Mouse (Mus musculus) lung, embryonic 14.5 days (tissue): ENCODE measurements around the gene Tbc1d17. TPM values are rescaled to one million over a fixed set of nuclear protein-coding genes. Genes with fewer than 3 reads are reported as not detected.

Source experiments
- ATAC-seq: fragments of 200-750 bp; cut with Nextera tagmentation; 2 replicates; pipeline ENCODE4 v1.8.0; 2017; ENCODE audit warnings: mild to moderate bottlenecking, moderate TSS enrichment, moderate library complexity; ENCODE audit not compliant: insufficient read depth
- DNase-seq: peaks from one replicate; pipeline ENCODE4 v3.0.0-alpha.2; 2015
- H3K27ac ChIP-seq: fragments of 300-500 bp; sonication (generic); 2 replicates; pipeline ENCODE4 v1.5.1; 2014; ENCODE audit warnings: low read depth, mild to moderate bottlenecking, moderate library complexity
- H3K27me3 ChIP-seq: fragments of 300-500 bp; sonication (generic); 2 replicates; pipeline ENCODE4 v1.6.1; 2014; ENCODE audit warnings: low read length, control low read depth; ENCODE audit not compliant: insufficient read depth
- H3K36me3 ChIP-seq: fragments of 300-500 bp; sonication (generic); 2 replicates; pipeline ENCODE4 v1.6.1; 2014; ENCODE audit warnings: control low read depth; ENCODE audit not compliant: insufficient read depth
- H3K4me1 ChIP-seq: fragments of 300-500 bp; sonication (generic); 2 replicates; pipeline ENCODE4 v1.6.1; 2014; ENCODE audit warnings: antibody characterized with exemption, control low read depth; ENCODE audit not compliant: insufficient read depth
- H3K4me2 ChIP-seq: fragments of 300-500 bp; sonication (generic); 2 replicates; pipeline ENCODE4 v1.6.1; 2014; ENCODE audit warnings: mild to moderate bottlenecking
- H3K4me3 ChIP-seq: fragments of 300-500 bp; sonication (generic); 2 replicates; pipeline ENCODE4 v1.5.1; 2014; ENCODE audit warnings: low read depth, low read length
- H3K9ac ChIP-seq: fragments of 300-500 bp; sonication (generic); 2 replicates; pipeline ENCODE4 v1.6.1; 2014
- H3K9me3 ChIP-seq: fragments of 300-500 bp; sonication (generic); 2 replicates; pipeline ENCODE4 v1.6.1; 2016; ENCODE audit warnings: low read depth, low read length, control low read depth
- CTCF ChIP-seq: IDR thresholded peaks from 2 replicates; pipeline ENCODE4 v1.5.1; 2016; ENCODE audit warnings: antibody characterized with exemption, low read depth
- WGBS: fragments of 180-500 bp; shearing (Covaris S2); extraction: QIAGEN DNeasy Blood & Tissue Kit; methylation state at CpG from one replicate; pipeline ENCODE4 v1.1.7; 2014; 5-methylcytosine and 5-hydroxymethylcytosine counted together
- microRNA counts: library from miRNA; unstranded; fragments of <30 nt; microRNA quantifications from one replicate; lab custom pipeline; 2016
- microRNA-seq: library from miRNA; unstranded; fragments of <30 nt; microRNA quantifications from one replicate; pipeline ENCODE4, GENCODE M21; 2016; ENCODE audit warnings: borderline number of aligned reads
- polyA plus RNA-seq: library from polyadenylated mRNA; unstranded; fragments of >200 nt; fragmentation: Nextera tagmentation; extraction: Ambion mirVana; gene quantifications from 2 replicates; pipeline ENCODE4 v1.2.1, GENCODE M21; 2014

Tbc1d17 gene
- polyA plus RNA-seq, 1 experiment from 2014 or later: 73.7 TPM

GRCm38 (mm10) chr7:44789531-44789930, 59.3 kb downstream of the Tbc1d17 start:
- no peaks in the 10 kb centered on the region for H3K36me3 ChIP-seq
- no peak overlapping the region for H3K4me2 ChIP-seq
- H3K4me1 ChIP-seq: no peaks in the 10 kb centered on the region
- 51% methylated on average over 3 of the region's 3 CpGs for WGBS
- H3K9ac ChIP-seq: no peak overlapping the region
- TF ChIP-seq CTCF: no peak
- no peak overlapping the region for H3K27ac ChIP-seq
- no peak overlapping the region for H3K4me3 ChIP-seq
- H3K27me3 ChIP-seq: no peaks in the 10 kb centered on the region
- ATAC-seq: no peak
- H3K9me3 ChIP-seq: no peaks in the 10 kb centered on the region
- no peak for DNase-seq

MicroRNAs encoded within 50 kb of the gene (microRNA counts, 519-probe panel; counts per million panel counts)
- 30.5 counts per million for microRNA mmu-miR-707 (lab: Ali Mortazavi, UCI)

Small RNAs within 50 kb of the gene (microRNA-seq; reads per million reads assigned to microRNA genes)
- not detected for gene Mir707

Other genes starting within 250 kb of the Tbc1d17 start
- gene Myh14, start 178.2 kb downstream of the Tbc1d17 start, polyA plus RNA-seq: 33.6 and 37.3 TPM in 2 replicates
- gene Izumo2, start 140.3 kb downstream of the Tbc1d17 start, polyA plus RNA-seq: not detected in 2 replicates
- gene Vrk3, start 100.7 kb downstream of the Tbc1d17 start, polyA plus RNA-seq: 34.7 and 36.3 TPM in 2 replicates
- gene Zfp473, start 98.0 kb downstream of the Tbc1d17 start, polyA plus RNA-seq: 0.92 and 2.3 TPM in 2 replicates
- gene Nup62, start 33.0 kb downstream of the Tbc1d17 start, polyA plus RNA-seq: 65.8 and 68.9 TPM in 2 replicates
- 0.93 and 1.5 TPM in 2 replicates for gene Il4i1, start 32.7 kb downstream of the Tbc1d17 start, polyA plus RNA-seq
- gene Atf5, start 32.4 kb downstream of the Tbc1d17 start, polyA plus RNA-seq: 3.1 TPM in 2 replicates
- 61.9 and 76.9 TPM in 2 replicates for gene Akt1s1, start 88 bp downstream of the Tbc1d17 start, polyA plus RNA-seq
- gene Pnkp, start 8.1 kb upstream of the Tbc1d17 start, polyA plus RNA-seq: 30.3 and 30.7 TPM in 2 replicates
- gene Ptov1, start 20.7 kb upstream of the Tbc1d17 start, polyA plus RNA-seq: 386 and 443 TPM in 2 replicates
- 77.9 and 79.5 TPM in 2 replicates for gene Med25, start 43.6 kb upstream of the Tbc1d17 start, polyA plus RNA-seq
- 17.7 and 19.1 TPM in 2 replicates for gene Fuz, start 47.0 kb upstream of the Tbc1d17 start, polyA plus RNA-seq
- gene Ap2a1, start 80.4 kb upstream of the Tbc1d17 start, polyA plus RNA-seq: 73.6 and 83.2 TPM in 2 replicates
- gene Tsks, start 94.1 kb upstream of the Tbc1d17 start, polyA plus RNA-seq: 0.11 and 0.14 TPM in 2 replicates
- 14.9 and 15.5 TPM in 2 replicates for gene Cpt1c, start 125.8 kb upstream of the Tbc1d17 start, polyA plus RNA-seq
- 228 and 238 TPM in 2 replicates for gene Prmt1, start 137.5 kb upstream of the Tbc1d17 start, polyA plus RNA-seq
- gene Irf3, start 148.6 kb upstream of the Tbc1d17 start, polyA plus RNA-seq: 78.7 and 83.0 TPM in 2 replicates
- gene Bcl2l12, start 149.6 kb upstream of the Tbc1d17 start, polyA plus RNA-seq: 69.9 and 76.9 TPM in 2 replicates
- 45.9 and 53.6 TPM in 2 replicates for gene Scaf1, start 167.3 kb upstream of the Tbc1d17 start, polyA plus RNA-seq
- 46.2 and 46.5 TPM in 2 replicates for gene Rras, start 168.9 kb upstream of the Tbc1d17 start, polyA plus RNA-seq
- gene Prr12, start 203.8 kb upstream of the Tbc1d17 start, polyA plus RNA-seq: 14.2 and 16.2 TPM in 2 replicates
- gene Nosip, start 213.3 kb upstream of the Tbc1d17 start, polyA plus RNA-seq: 68.6 and 71.9 TPM in 2 replicates
- gene Prrg2, start 213.6 kb upstream of the Tbc1d17 start, polyA plus RNA-seq: 18.1 and 19.2 TPM in 2 replicates
- gene Rcn3, start 243.1 kb upstream of the Tbc1d17 start, polyA plus RNA-seq: 344 and 360 TPM in 2 replicates